10 mouse cellular contexts compared by ENCODE assay signal in genomic region chr3:148631415-148632192, GRCm38 (mm10).
DNase-seq lines count a peak whose midpoint lies in the region; ATAC-seq and TF ChIP-seq lines count a peak whose summit lies in the region.
"Had no signal": no experiment of that assay in that cellular context is flagged by ENCODE, and none has a peak within 500 bp of the region (broad histone marks: within the 10 kb centered on the region; RNA-seq: fewer than 3 reads in every experiment).

No protein-coding gene starts in this region.

- peak; percentile 36 for DNase-seq in 3T3-L1 (ENCODE audit: low read depth, low spot score)
- DNase-seq in Muller cell, postnatal 12 days (ENCODE audit: inconsistent ontology term), result peak; percentile 60
- peak; percentile 23 for DNase-seq in hindbrain, postnatal 0 days (ENCODE audit: low spot score)
- DNase-seq in urinary bladder, postnatal 10 days (ENCODE audit: low spot score), result no peak
- DNase-seq: heart, adult 18-20 months; liver, postnatal 0 days; thymus, postnatal 14 days had no signal

- no peaks in the 10 kb centered on the region for H3K27me3 ChIP-seq in kidney, embryonic 15.5 days
- H3K27me3 ChIP-seq in kidney, embryonic 14.5 days (ENCODE audit: control insufficient read depth, insufficient read depth, low read length), result no peaks in the 10 kb centered on the region
- H3K27me3 ChIP-seq in hindbrain, postnatal 0 days (ENCODE audit: insufficient read depth, low read length), result no peaks in the 10 kb centered on the region

- H3K9ac ChIP-seq in kidney, embryonic 15.5 days, result no peak overlapping the region
- H3K9ac ChIP-seq in kidney, embryonic 14.5 days (ENCODE audit: low read depth, low read length), result no peak overlapping the region
- no peak overlapping the region for H3K9ac ChIP-seq in hindbrain, postnatal 0 days (replicated peaks; ENCODE audit: low read length)
- H3K9ac ChIP-seq: liver, postnatal 0 days had no signal

- H3K4me1 ChIP-seq in kidney, embryonic 15.5 days, result 0 out of 2 replicates have a peak, but pooled peaks cover 8% of the 10 kb centered on the region
- H3K4me1 ChIP-seq in kidney, embryonic 14.5 days (ENCODE audit: control insufficient read depth, insufficient read depth, low read length), result no peaks in the 10 kb centered on the region
- no peaks in the 10 kb centered on the region for H3K4me1 ChIP-seq in hindbrain, postnatal 0 days (ENCODE audit: insufficient read depth, low read length)

- WGBS in kidney, embryonic 15.5 days, result 37% methylated on average over 18 of the region's 18 CpGs
- 42% methylated on average over 18 of the region's 18 CpGs for WGBS in kidney, embryonic 14.5 days
- 46% methylated on average over 18 of the region's 18 CpGs for WGBS in hindbrain, postnatal 0 days

- no peak overlapping the region for H3K27ac ChIP-seq in kidney, embryonic 15.5 days
- H3K27ac ChIP-seq in kidney, embryonic 14.5 days (ENCODE audit: low read depth, low read length), result no peak overlapping the region
- H3K27ac ChIP-seq in hindbrain, postnatal 0 days, result no peak overlapping the region

- peak overlapping the region; percentile 39; the same call in 1 of the 2 replicates for H3K4me2 ChIP-seq in kidney, embryonic 15.5 days
- no peak overlapping the region for H3K4me2 ChIP-seq in kidney, embryonic 14.5 days (replicated peaks; ENCODE audit: low read depth, low read length)
- peak overlapping the region; percentile 31 for H3K4me2 ChIP-seq in hindbrain, postnatal 0 days (ENCODE audit: low read depth, low read length)

- TF ChIP-seq CTCF in hindbrain, postnatal 0 days (IDR thresholded peaks at IDR 0.05; ENCODE audit: low read depth), result no peak

- no peak for ATAC-seq in kidney, embryonic 15.5 days (replicated peaks; ENCODE audit: low FRiP score)
- ATAC-seq in kidney, embryonic 14.5 days (ENCODE audit: low FRiP score, low TSS enrichment), result no peak; the same call in 1 of the 2 replicates
- ATAC-seq in hindbrain, postnatal 0 days, result no peak
- no peak for ATAC-seq in granulocyte monocyte progenitor cell, adult 5-6 weeks (replicated peaks; ENCODE audit: poor library complexity, severe bottlenecking)
- ATAC-seq: liver, postnatal 0 days had no signal

- H3K9me3 ChIP-seq in kidney, embryonic 15.5 days (replicated peaks), result no peaks in the 10 kb centered on the region
- no peaks in the 10 kb centered on the region for H3K9me3 ChIP-seq in kidney, embryonic 14.5 days (ENCODE audit: control insufficient read depth, low read length)
- no peaks in the 10 kb centered on the region for H3K9me3 ChIP-seq in hindbrain, postnatal 0 days (ENCODE audit: low read length)

- H3K4me3 ChIP-seq in kidney, embryonic 15.5 days (replicated peaks), result no peak overlapping the region
- H3K4me3 ChIP-seq in kidney, embryonic 14.5 days (ENCODE audit: low read length), result no peak overlapping the region
- H3K4me3 ChIP-seq in hindbrain, postnatal 0 days (ENCODE audit: low read length), result no peak overlapping the region

- H3K36me3 ChIP-seq in kidney, embryonic 15.5 days, result no peaks in the 10 kb centered on the region
- no peaks in the 10 kb centered on the region for H3K36me3 ChIP-seq in kidney, embryonic 14.5 days (ENCODE audit: control insufficient read depth, insufficient read depth, low read length)
- no peaks in the 10 kb centered on the region for H3K36me3 ChIP-seq in hindbrain, postnatal 0 days (ENCODE audit: insufficient read depth, low read length)
